Mouse (Mus musculus) testis, postnatal 10 days (tissue): ENCODE results near the gene Bach1.

Experiments used
- DNase-seq: peaks from one replicate; pipeline ENCODE4 v3.0.0; 2021; ENCODE audit warnings: low spot score

Gene Bach1

DNA sequence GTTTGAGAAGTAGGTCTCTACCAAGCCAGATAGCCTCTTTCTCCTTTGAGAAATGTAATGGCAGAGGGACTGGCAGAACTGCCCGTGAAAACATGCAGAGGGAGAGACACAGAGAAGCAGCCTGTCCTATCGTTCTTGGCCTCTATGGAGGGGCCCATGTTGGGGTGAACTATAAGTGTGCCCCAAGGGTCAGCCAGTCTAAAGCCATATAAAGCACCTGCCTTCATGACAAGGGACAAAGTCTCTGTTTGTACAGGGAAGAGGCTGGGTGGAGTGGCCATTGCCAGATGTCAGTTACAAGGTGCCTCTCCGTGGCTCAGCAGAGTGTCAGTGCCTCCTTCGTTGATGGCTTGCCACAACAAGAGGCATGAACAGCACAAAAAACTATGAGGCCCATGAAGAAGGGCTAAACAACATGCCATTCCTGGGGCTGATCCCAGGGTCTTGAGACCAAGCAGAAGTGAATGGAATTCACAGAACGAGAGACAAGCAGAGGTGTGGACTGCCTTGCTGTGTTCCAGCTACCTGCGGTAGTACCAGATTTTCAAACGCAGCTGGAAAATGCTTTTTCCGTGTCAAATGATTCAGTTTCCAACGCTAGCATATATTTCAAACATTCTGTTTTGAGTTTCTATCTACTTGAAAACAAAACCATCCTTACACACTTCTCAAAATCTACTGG is 42.4 kb downstream of the Bach1 start:
- DNase-seq, result no peak

DNA sequence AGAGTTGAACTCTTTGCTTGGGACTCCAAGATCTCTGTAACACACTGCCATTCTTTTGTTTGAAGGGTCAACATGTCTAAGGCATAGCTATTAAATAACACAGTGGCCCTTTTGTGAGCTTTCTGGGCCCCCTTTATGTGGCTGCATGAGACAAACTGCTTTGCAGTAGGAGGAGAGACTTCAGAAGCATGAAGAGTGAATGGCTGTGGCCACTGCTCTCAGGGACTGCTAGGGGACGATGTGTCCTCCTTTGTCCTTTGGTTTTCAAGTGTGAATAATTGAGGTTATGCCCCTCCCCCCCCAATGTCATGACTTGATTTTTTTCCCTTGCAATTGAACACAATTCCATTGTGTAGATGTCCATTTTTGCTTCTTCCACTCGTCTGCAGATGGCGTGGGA is 44.9 kb downstream of the Bach1 start:
- DNase-seq, result peak; percentile 11

DNA sequence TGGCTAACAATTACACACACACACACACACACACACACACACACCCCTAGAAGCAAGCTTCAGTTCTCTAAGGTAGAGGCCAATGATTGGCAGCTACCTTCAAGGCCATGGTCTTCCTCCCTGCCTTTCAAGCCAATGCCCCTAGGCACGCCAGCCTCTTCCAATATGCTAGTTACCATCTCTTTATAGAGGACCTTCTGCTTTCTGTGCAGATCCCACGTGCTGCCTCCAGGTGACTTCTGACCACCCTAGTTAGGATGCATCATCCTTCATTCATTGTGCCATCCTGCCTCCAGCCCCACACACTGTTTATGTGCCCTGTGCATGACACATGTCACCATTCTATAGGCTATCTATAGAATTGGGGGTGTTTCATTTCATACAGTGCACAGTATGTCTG is 45.6 kb downstream of the Bach1 start:
- peak; percentile 12 for DNase-seq

DNA sequence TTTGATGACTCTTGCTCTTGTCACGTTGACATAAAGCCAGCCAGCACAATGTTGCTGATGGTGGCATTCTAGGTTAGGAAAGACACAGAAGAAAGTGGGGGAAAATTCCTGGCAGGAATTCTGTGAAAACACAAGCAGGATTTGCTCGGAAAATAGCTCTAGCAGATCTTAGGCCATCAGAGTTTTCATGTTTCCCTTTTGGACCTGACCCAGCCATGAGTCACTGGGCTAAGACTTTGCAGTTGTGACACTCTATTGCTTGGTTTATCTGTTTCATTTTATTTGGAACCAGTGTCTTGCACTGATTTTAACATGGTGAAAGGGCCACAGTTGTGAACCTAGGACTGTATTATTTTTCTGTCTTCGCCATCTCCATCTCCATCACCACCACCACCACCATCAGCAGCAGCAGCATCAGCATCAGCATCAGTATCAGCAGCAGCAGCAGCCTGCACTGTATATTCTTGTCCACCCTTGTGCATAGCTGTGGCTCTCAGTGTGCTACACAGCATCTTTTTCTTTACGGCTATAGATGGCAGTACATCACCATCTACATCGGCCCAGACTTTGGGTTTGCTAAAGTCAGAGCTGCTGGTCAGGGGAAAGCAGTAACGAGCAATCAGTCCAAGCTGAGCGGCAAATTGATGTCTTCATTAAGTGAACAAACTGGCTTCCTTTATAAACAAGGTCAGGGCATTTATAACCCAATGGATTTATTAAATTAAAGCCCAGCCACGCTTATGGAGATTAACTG is 46.6 kb downstream of the Bach1 start:
- peak; percentile 11 for DNase-seq

DNA sequence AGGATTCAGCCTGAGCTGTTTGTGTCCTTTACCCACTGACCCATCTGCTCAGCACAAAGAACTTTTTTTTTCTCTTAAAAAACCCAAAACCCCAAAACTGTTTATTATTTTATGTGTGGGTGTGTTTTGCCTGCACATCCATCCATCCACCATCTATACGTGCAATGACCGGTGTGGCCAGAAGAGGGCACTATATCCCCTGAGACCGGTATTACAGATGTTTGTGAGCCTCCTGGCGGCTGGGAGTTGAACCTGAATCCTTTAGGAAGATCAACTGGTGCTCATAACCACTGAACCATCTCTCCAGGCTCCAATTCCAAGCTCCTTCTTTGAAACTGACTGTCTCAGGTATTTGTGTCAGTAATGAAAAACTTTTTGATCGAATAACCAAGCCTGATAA is 48.0 kb downstream of the Bach1 start:
- peak; percentile 83 for DNase-seq

DNA sequence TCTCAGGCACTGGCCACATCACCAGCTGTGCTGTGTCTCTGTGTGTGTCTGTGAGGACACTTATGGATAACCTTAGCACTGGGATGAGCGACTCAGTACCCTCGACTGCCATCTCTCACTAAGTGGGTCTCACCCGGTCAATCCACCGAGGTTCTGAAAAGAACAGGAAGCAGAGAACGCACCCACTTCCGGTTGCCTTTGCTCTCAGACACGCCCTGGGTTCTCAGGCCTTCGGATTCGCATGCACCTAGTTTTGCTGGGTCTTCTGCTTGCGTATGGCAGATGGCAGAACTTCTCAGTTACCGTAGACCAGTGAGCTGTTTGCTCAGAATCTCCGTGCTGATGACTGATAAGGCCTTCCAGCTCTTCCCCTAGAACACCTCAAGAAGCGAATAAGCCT is 52.5 kb downstream of the Bach1 start:
- no peak for DNase-seq

DNA sequence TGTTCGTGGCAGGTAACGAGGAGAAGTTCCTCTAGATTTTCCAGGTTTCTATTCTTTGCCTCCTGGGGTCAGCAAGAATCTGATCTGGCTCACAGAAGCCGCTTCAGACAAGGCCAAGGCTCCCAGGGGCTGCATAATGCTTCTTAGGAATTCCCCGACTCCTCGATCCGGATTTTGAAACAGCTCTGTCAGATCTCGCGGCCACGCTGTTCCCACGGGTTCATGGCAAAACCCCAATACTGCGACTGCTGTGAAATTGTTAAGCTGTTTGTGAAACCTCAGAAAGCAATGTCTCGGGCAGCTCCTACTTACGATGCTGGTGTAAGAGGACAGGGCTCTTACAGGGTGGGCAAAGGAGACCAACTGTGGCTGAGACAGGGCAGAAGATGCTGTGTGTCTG is 53.7 kb downstream of the Bach1 start:
- no peak for DNase-seq

DNA sequence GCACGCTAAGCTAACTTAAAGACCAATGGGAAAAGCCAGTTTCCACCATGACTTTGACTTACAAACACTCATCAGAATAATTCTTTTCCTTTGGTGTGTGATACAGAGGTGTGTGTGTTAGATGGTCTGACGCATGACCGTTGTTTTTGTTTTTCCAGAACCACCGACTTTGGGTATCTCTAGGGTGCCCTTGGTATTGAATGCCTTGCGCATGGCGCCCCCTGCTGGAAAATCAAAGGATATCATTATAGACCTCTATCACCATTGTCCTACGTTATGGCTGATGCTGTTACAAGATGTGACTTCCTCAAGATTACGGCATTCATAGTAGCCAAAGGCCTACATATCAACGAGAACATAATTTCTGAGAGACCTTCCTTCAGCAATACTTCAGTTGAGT is 56.1 kb downstream of the Bach1 start:
- peak; percentile 82 for DNase-seq

DNA sequence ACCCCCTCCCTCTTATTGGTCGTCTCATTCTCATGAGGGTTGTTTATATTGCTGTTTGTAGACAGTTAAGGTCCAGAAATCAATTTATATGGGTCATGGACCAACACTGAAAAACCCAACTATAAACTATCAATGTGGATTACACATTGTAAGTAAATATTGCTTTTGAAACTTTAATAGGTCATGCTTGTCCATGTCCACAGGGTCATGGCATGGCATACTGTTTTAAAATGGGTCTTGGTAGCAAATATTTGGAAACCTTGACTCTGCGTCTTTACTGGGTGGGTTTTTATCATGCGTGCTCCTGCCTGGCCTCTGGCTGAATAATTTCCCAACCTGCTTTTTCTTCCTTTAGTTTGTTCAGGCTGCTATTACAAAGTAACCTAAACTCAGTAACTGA is 57.2 kb downstream of the Bach1 start:
- DNase-seq, result no peak

DNA sequence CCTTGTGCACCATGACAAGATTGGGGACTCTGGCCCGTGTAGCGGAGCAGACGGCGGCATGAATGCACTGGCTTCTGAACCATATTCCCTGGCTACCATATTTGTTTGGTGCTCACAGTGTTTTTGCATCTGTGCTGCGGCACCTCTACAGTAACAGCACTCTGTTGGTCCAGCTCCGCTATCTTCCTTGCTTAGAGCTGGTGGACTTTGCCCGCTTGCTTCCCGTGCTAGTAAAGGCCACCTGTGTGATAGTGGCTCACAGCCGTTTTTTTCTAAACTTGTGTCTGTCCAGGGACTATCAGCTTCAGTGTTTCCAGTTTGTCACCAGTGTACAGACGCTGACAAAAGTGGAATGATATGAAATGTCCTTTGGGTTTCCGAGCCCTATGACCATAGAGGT is 59.3 kb downstream of the Bach1 start:
- DNase-seq, result no peak

DNA sequence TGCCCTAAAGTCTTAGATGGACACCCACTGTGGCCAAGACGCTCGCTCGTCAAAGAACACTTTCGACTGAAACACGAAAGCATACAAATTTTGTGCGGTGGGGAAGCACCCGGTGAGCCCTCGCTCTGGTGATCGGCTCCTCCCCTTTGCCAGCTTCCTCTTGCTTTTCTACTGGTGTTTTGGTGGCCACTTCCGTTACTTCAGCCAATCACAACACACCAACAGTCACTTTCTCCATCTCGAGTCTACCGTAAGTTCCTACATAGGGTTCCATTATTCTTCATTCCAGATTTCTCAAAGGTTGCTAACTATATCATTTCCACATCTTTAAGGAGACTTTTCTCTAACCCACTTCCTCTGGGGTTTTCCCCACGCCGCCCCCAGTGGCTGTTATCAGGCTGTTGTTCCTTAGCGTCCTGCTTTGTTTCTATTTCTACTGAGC is 65.9 kb downstream of the Bach1 start:
- no peak for DNase-seq

DNA sequence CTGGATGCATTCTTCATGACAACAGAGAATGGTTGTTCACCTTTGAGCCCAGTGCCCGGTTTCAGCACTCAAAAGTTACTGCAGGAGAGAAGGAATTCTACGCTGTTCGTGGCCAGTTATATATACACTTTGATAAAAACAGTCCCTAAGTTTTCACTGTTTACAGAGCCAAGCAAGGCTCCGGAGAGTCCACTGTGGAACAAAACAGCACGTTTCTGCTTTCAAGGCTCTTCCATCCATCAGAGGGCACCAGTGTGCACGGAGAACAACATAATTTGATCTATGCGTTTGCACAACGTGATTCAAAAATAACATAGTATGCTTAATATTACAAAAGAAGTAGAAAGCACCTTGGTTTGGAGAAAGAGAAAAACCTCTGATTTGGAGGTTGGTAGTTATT is 67.2 kb downstream of the Bach1 start:
- DNase-seq, result no peak

DNA sequence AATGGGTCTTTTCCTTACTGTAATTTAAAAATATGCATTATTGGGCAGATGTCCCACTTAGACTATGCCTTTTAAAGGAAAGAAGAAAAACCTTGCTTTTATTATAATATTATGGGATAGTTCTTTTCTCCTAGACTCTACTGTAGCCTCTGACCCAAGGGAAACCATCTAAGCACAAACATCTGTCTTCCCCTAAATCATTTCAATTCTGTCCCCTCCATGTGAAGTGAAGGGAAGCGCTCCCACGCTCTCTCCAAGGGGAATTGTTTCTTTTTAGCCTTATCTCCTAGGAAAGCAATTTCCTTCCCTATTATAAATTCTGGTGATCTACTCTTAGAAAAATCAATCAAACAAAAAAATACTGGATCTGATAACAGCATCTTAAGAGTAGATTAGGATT is 71.8 kb downstream of the Bach1 start:
- no peak for DNase-seq

DNA sequence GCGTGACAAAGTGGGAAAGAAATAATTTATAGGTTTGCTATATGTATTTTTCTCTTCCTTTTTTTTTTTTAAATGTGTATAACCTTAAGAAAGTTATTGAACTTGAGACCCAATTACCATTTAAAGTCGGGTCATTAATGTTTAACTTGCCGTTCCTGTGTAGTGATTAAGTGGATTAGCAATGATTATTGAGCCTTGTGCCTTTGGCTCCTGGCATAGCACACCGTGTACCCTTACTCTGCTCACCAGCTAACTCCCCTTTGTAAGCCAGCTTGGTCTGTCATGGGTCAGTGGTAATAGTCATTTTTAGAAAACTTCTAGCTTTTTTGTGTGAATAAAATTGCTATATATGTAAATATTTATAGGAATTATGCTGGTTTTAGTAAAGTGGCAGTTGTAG is 73.2 kb downstream of the Bach1 start:
- DNase-seq, result no peak

DNA sequence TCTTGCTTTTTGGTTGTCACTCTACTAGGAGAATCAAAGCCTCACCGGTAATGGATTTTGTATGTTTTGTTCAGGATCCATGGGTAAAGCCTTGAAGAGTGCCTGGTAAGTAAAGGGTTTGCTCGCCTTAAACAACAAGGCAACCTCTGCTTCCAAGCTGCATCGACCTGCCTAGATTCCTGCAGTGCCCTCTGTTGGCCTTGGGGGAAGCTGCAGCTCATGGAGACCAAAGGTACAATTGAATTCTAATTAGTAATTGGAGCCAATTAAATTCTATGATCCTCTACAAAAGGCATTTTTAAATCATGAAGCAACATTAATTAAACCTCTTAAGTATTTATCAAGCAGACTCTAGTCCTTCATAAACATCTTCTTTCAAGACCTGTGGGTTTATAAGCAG is 75.7 kb downstream of the Bach1 start:
- DNase-seq, result no peak

DNA sequence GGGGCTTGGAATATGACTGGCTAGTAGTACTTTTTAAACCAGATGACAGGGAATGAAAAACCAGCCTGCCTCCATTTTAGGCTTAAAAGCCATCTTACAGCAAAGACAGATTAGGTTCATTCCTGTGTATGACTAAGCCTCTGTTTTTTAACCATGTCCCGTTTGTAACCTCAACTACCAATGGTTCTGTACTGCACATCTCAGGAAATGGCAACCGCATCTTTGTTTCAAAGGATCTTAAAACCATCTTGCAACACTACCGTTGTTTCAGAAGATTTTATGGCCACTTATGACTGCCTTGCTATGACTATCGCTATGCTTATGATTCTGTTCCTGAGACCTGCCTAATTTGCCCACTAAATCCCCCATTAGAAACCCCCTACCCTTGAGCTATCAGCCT is 78.6 kb downstream of the Bach1 start:
- no peak for DNase-seq

DNA sequence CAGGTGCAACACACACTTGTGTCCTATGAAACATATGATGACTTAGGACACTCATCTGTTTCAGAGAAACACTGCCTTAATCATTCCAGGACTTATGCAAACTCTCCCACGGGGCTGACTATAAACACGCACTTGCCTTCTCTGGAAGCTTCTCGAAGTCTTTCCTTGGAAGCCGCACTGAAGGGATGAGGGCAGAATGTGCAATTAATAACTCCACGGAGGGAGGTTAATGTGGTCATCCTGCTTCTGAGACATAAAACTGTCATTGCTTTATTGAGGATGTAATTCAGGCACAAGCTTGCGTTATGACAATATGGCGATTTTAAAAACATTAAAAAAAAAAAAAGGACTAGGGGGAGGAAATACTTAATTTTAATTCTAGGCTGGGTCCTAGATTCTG is 82.9 kb downstream of the Bach1 start:
- DNase-seq, result no peak
